Mouse (Mus musculus): ENCODE measurements around the gene Ubr3. TPM values are rescaled to one million over a fixed set of nuclear protein-coding genes. Genes with fewer than 3 reads are reported as not detected.

Gene Ubr3
- total and polyA plus RNA-seq, 3 experiments: 10.1 to 188 (median 25.3) TPM

- H3K27ac ChIP-seq (ENCODE audit: control insufficient read depth, low read depth, low read length): no peak overlapping the region
- H3K36me3 ChIP-seq (ENCODE audit: control insufficient read depth in 1 of 2, insufficient read depth in 2 of 2, low read length in 2 of 2): no peaks in the 10 kb centered on the region
- no peak overlapping the region for H3K4me3 ChIP-seq (ENCODE audit: control insufficient read depth in 1 of 2, insufficient read depth in 1 of 2, low read depth in 2 of 2, low read length in 2 of 2)
- no peaks in the 10 kb centered on the region for H3K4me1 ChIP-seq (ENCODE audit: control insufficient read depth in 1 of 2, insufficient read depth in 2 of 2, low read length in 2 of 2)
- peaks cover 0 to 9% of the 10 kb centered on the region in 2 experiments; a peak in 3 of 4 replicates for H3K27me3 ChIP-seq (ENCODE audit: control insufficient read depth in 1 of 2, insufficient read depth in 2 of 2, low read length in 2 of 2)
- no peaks in the 10 kb centered on the region for H3K79me2 ChIP-seq (ENCODE audit: control insufficient read depth, insufficient read depth, low read length, poor library complexity)
- no peaks in the 10 kb centered on the region for H3K9me3 ChIP-seq (replicated peaks; ENCODE audit: insufficient read depth, low read length)
- TF ChIP-seq ETS1 (IDR thresholded peaks at IDR 0.05; ENCODE audit: low read depth, low read length): no peak
- no peak for TF ChIP-seq POLR2A (IDR thresholded peaks at IDR 0.05; ENCODE audit: control insufficient read depth in 1 of 2, insufficient read depth in 1 of 2, low read depth in 1 of 2, low read length in 2 of 2, poor library complexity in 1 of 2)
- TF ChIP-seq MEF2A (IDR thresholded peaks at IDR 0.05; ENCODE audit: extremely low read depth, insufficient replicate concordance, low read depth, low read length, poor library complexity, severe bottlenecking): no peak
- no peak for TF ChIP-seq EP300 (IDR thresholded peaks at IDR 0.05; ENCODE audit: low read depth in 1 of 2, low read length in 2 of 2)
- no peak for TF ChIP-seq ZNF384 (IDR thresholded peaks at IDR 0.05; ENCODE audit: low read depth, low read length)
- no peak for TF ChIP-seq SMC3 (IDR thresholded peaks at IDR 0.05; ENCODE audit: low read depth, low read length)
- no peak for TF ChIP-seq ZMIZ1 (IDR thresholded peaks at IDR 0.05; ENCODE audit: low read depth, low read length)
- TF ChIP-seq RAD21 (IDR thresholded peaks at IDR 0.05; ENCODE audit: low read depth, low read length): no peak
- no peak for TF ChIP-seq CHD2 (IDR thresholded peaks at IDR 0.05; ENCODE audit: low read length)
- TF ChIP-seq GATA1 (IDR thresholded peaks at IDR 0.05; ENCODE audit: low read depth, low read length): no peak
- TF ChIP-seq TBP (IDR thresholded peaks at IDR 0.05; ENCODE audit: low read depth, low read length): no peak
- TF ChIP-seq USF2 (IDR thresholded peaks at IDR 0.05; ENCODE audit: borderline replicate concordance in 1 of 2, insufficient read depth in 1 of 2, low read depth in 1 of 2, low read length in 2 of 2): no peak
- no peak for TF ChIP-seq MAX (IDR thresholded peaks at IDR 0.05; ENCODE audit: low read length)
- TF ChIP-seq HCFC1 (IDR thresholded peaks at IDR 0.05; ENCODE audit: low read depth, low read length): no peak
- TF ChIP-seq TAL1 (IDR thresholded peaks at IDR 0.05; ENCODE audit: low read length): no peak
- TF ChIP-seq POLR2AphosphoS5 (IDR thresholded peaks at IDR 0.05; ENCODE audit: borderline replicate concordance, low read depth, low read length): no peak
- DNase-seq (ENCODE audit: low read depth, low spot score): no peak
- no peak overlapping the region for H3K9ac ChIP-seq (ENCODE audit: control insufficient read depth, low read depth, low read length, poor library complexity, severe bottlenecking)
Observed at GRCm38 (mm10) chr2:70065116-70065515, 168.1 kb downstream of the Ubr3 start.

DNA sequence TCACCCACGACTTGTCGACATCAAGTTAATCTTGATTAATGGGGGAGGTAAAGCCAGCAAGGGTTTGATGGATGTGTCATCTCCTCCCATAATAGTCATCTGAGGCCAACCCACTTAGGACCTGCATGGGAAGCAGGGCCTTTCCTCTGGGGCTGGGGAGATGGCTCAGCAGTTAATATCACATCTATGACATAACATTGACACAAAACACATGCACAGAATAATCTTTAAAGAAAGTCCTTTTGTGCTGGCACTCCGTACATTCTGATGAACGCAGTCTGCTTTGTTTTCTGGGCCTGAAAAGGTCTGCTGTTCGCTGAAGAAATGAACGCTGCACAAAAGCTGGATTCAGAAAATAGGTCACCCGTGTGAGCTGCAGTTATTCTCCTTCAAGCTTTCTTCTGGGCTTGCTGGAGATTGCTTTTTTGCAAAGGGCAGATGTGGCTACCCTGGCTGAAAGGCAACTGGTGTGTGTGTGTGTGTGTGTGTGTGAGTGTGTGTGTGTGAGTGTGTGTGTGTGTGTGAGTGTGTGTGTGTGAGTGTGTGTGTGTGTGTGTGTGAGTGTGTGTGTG, 168.8 kb downstream of the Ubr3 start:
- DNase-seq (ENCODE audit: low read depth, low spot score): no peak
- Histone ChIP-seq H3K9me3 (replicated peaks; ENCODE audit: insufficient read depth, low read length) (no peaks in the 10 kb centered on the region), H3K27me3 (ENCODE audit: control insufficient read depth in 1 of 2, insufficient read depth in 2 of 2, low read length in 2 of 2) (peaks cover under 1 to 9% of the 10 kb centered on the region in 2 experiments; a peak in 3 of 4 replicates), H3K4me1 (ENCODE audit: control insufficient read depth in 1 of 2, insufficient read depth in 2 of 2, low read length in 2 of 2) (no peaks in the 10 kb centered on the region), H3K79me2 (ENCODE audit: control insufficient read depth, insufficient read depth, low read length, poor library complexity) (no peaks in the 10 kb centered on the region), H3K9ac (ENCODE audit: control insufficient read depth, low read depth, low read length, poor library complexity, severe bottlenecking) (no peak overlapping the region), H3K36me3 (ENCODE audit: control insufficient read depth in 1 of 2, insufficient read depth in 2 of 2, low read length in 2 of 2) (no peaks in the 10 kb centered on the region), H3K27ac (ENCODE audit: control insufficient read depth, low read depth, low read length) (no peak overlapping the region), H3K4me3 (ENCODE audit: control insufficient read depth in 1 of 2, insufficient read depth in 1 of 2, low read depth in 2 of 2, low read length in 2 of 2) (no peak overlapping the region)
- TF ChIP-seq MAFK (IDR thresholded peaks at IDR 0.05; ENCODE audit: borderline replicate concordance, low read depth, low read length): no peak
- no peak for TF ChIP-seq ELF1 (IDR thresholded peaks at IDR 0.05; ENCODE audit: low read depth, low read length)
- no peak for TF ChIP-seq MAZ (IDR thresholded peaks at IDR 0.05; ENCODE audit: low read depth, low read length)
- TF ChIP-seq UBTF (IDR thresholded peaks at IDR 0.05; ENCODE audit: borderline replicate concordance, insufficient read depth, low read depth, low read length): no peak
- no peak for TF ChIP-seq POLR2AphosphoS5 (IDR thresholded peaks at IDR 0.05; ENCODE audit: borderline replicate concordance, low read depth, low read length)
- no peak for TF ChIP-seq CTCF (IDR thresholded peaks at IDR 0.05 in 2 of 3, conservative IDR thresholded peaks at IDR 0.05 in 1 of 3; ENCODE audit: control insufficient read depth in 1 of 3, insufficient read depth in 1 of 3, low read depth in 2 of 3, low read length in 3 of 3, poor library complexity in 1 of 3, severe bottlenecking in 1 of 3)
- TF ChIP-seq CHD2 (IDR thresholded peaks at IDR 0.05; ENCODE audit: low read length): no peak
- no peak for TF ChIP-seq ZNF384 (IDR thresholded peaks at IDR 0.05; ENCODE audit: low read depth, low read length)
